Mouse (Mus musculus) MEL (cell line): ENCODE data around the gene Slc6a9. TPM values are rescaled to one million over a fixed set of nuclear protein-coding genes. Genes with fewer than 3 reads are reported as not detected.

ENCODE experiments used
- DNase-seq: peaks from one replicate; pipeline ENCODE4 v3.0.0; 2011; ENCODE audit warnings: low read depth, low spot score
- H3K27ac ChIP-seq: 2 replicates; pipeline ENCODE4 v1.5.1; 2012; ENCODE audit warnings: low read depth, mild to moderate bottlenecking, control low read depth, low read length, moderate library complexity; ENCODE audit not compliant: control insufficient read depth
- H3K27me3 ChIP-seq, 2 experiments: fragments of 150-350 bp in 1 of 2; sonication (generic) in 1 of 2; 2 replicates each; pipeline ENCODE4 v1.6.1; 2012; ENCODE audit warnings: low read length in 2 of 2, mild to moderate bottlenecking in 2 of 2, improper control_type of control experiment in 1 of 2, moderate library complexity in 1 of 2; ENCODE audit not compliant: insufficient read depth in 2 of 2, control insufficient read depth in 1 of 2
- H3K36me3 ChIP-seq, 2 experiments: 2 replicates each; pipeline ENCODE4 v1.6.1; 2012 to 2014; ENCODE audit warnings: low read length in 2 of 2, improper control_type of control experiment in 1 of 2, inconsistent platforms in 1 of 2, mild to moderate bottlenecking in 1 of 2; ENCODE audit not compliant: insufficient read depth in 2 of 2, control insufficient read depth in 1 of 2
- H3K4me1 ChIP-seq, 2 experiments: fragments of 150-350 bp in 1 of 2; sonication (generic) in 1 of 2; 2 replicates each; pipeline ENCODE4 v1.6.1; 2012; ENCODE audit warnings: low read length in 2 of 2, improper control_type of control experiment in 1 of 2, mild to moderate bottlenecking in 1 of 2; ENCODE audit not compliant: insufficient read depth in 2 of 2, control insufficient read depth in 1 of 2
- H3K4me3 ChIP-seq, 2 experiments: fragments of 150-350 bp in 1 of 2; sonication (generic) in 1 of 2; 2 replicates each; pipeline ENCODE4 v1.5.1; 2012; ENCODE audit warnings: low read depth in 2 of 2, low read length in 2 of 2, mild to moderate bottlenecking in 2 of 2, moderate library complexity in 2 of 2, control low read depth in 1 of 2, improper control_type of control experiment in 1 of 2; ENCODE audit not compliant: control insufficient read depth in 1 of 2, insufficient read depth in 1 of 2
- H3K79me2 ChIP-seq: 2 replicates; pipeline ENCODE4 v1.6.1; 2012; ENCODE audit warnings: mild to moderate bottlenecking, low read length, moderate library complexity; ENCODE audit not compliant: control insufficient read depth, poor library complexity, insufficient read depth
- H3K9ac ChIP-seq: 2 replicates; pipeline ENCODE4 v1.6.1; 2012; ENCODE audit warnings: low read depth, mild to moderate bottlenecking, control low read depth, low read length, moderate library complexity; ENCODE audit not compliant: control insufficient read depth, poor library complexity, severe bottlenecking
- H3K9me3 ChIP-seq: fragments of 150-350 bp; sonication (generic); replicated peaks from 2 replicates; pipeline ENCODE4 v1.6.1; 2012; ENCODE audit warnings: mild to moderate bottlenecking, low read length, improper control_type of control experiment, moderate library complexity; ENCODE audit not compliant: insufficient read depth
- CHD2 ChIP-seq: IDR thresholded peaks from 2 replicates; pipeline ENCODE4 v1.6.1; 2011; ENCODE audit warnings: low read length, improper control_type of control experiment
- CTCF ChIP-seq, 3 experiments: IDR thresholded peaks in 2 of 3; conservative IDR thresholded peaks in 1 of 3; 2 replicates each; pipeline ENCODE4 v1.5.1; 2011 to 2012; ENCODE audit warnings: low read length in 3 of 3, low read depth in 2 of 3, mild to moderate bottlenecking in 2 of 3, improper control_type of control experiment in 1 of 3, inconsistent platforms in 1 of 3, mixed read lengths in 1 of 3, moderate library complexity in 1 of 3; ENCODE audit not compliant: control insufficient read depth in 1 of 3, insufficient read depth in 1 of 3, poor library complexity in 1 of 3, severe bottlenecking in 1 of 3
- EP300 ChIP-seq, 2 experiments: IDR thresholded peaks; 2 replicates each; pipeline ENCODE4 v1.6.1; 2011; ENCODE audit warnings: improper control_type of control experiment in 2 of 2, low read length in 2 of 2, low read depth in 1 of 2, mild to moderate bottlenecking in 1 of 2
- MAX ChIP-seq: IDR thresholded peaks from 2 replicates; pipeline ENCODE4 v1.6.1; 2011; ENCODE audit warnings: low read length, improper control_type of control experiment
- MXI1 ChIP-seq: IDR thresholded peaks from 2 replicates; pipeline ENCODE4 v1.6.1; 2011; ENCODE audit warnings: mild to moderate bottlenecking, low read depth, low read length, improper control_type of control experiment
- POLR2A ChIP-seq, 2 experiments: IDR thresholded peaks; 2 replicates each; pipeline ENCODE4 v1.6.1; 2011 to 2012; ENCODE audit warnings: low read length in 2 of 2, mild to moderate bottlenecking in 2 of 2, control low read depth in 1 of 2, improper control_type of control experiment in 1 of 2, low read depth in 1 of 2, moderate library complexity in 1 of 2; ENCODE audit not compliant: control insufficient read depth in 1 of 2, insufficient read depth in 1 of 2, poor library complexity in 1 of 2
- POLR2AphosphoS2 ChIP-seq: IDR thresholded peaks from 2 replicates; pipeline ENCODE4 v1.6.1; 2011; ENCODE audit warnings: low read length, improper control_type of control experiment
- RAD21 ChIP-seq: IDR thresholded peaks from 2 replicates; pipeline ENCODE4 v1.6.1; 2011; ENCODE audit warnings: mild to moderate bottlenecking, low read depth, low read length, improper control_type of control experiment
- SIN3A ChIP-seq: IDR thresholded peaks from 2 replicates; pipeline ENCODE4 v1.6.1; 2012; ENCODE audit warnings: low read length, improper control_type of control experiment, inconsistent platforms
- SMC3 ChIP-seq: IDR thresholded peaks from 2 replicates; pipeline ENCODE4 v1.6.1; 2011; ENCODE audit warnings: low read depth, low read length, improper control_type of control experiment
- TAL1 ChIP-seq: IDR thresholded peaks from 2 replicates; pipeline ENCODE4 v1.6.1; 2012; ENCODE audit warnings: mild to moderate bottlenecking, inconsistent platforms, low read length, moderate library complexity, mixed read lengths
- TCF12 ChIP-seq: IDR thresholded peaks from 2 replicates; pipeline ENCODE4 v1.6.1; 2014; ENCODE audit warnings: low read depth, mild to moderate bottlenecking, inconsistent platforms, low read length, improper control_type of control experiment, moderate library complexity
- USF1 ChIP-seq: IDR thresholded peaks from 2 replicates; pipeline ENCODE4 v1.6.1; 2014; ENCODE audit warnings: low read depth, mild to moderate bottlenecking, inconsistent platforms, low read length, improper control_type of control experiment, moderate library complexity
- ZC3H11A ChIP-seq: IDR thresholded peaks from 2 replicates; pipeline ENCODE4 v1.6.1; 2012; ENCODE audit warnings: low read depth, mild to moderate bottlenecking, inconsistent platforms, low read length, improper control_type of control experiment
- ZNF384 ChIP-seq: IDR thresholded peaks from 2 replicates; pipeline ENCODE4 v1.6.1; 2012; ENCODE audit warnings: low read depth, mild to moderate bottlenecking, inconsistent platforms, low read length, improper control_type of control experiment
- polyA plus RNA-seq, 2 experiments: library from polyadenylated mRNA; stranded (reverse) in 1 of 2; unstranded in 1 of 2; fragments of >175 nt in 1 of 2; fragments of >200 nt in 1 of 2; gene quantifications; 2 replicates each; pipeline versions ENCODE4 v1.2.1 to v1.2.4; 2012; ENCODE audit warnings: low replicate concordance in 2 of 2, low read depth in 1 of 2; ENCODE audit not compliant: insufficient read length in 2 of 2, insufficient read depth in 1 of 2, missing spikeins in 1 of 2
- total RNA-seq: library from RNA; depleted of rRNA; stranded (reverse); fragments of 300-350 nt; gene quantifications from 2 replicates; pipeline ENCODE4 v1.2.3, GENCODE M21; 2012

The Slc6a9 gene
- total and polyA plus RNA-seq, 3 experiments: 3.2 to 21.2 TPM; not detected in 1

- no peaks in the 10 kb centered on the region for H3K4me1 ChIP-seq
- H3K27me3 ChIP-seq: no peaks in the 10 kb centered on the region
- no peaks in the 10 kb centered on the region; a peak in 1 of 4 replicates for H3K36me3 ChIP-seq
- H3K9ac ChIP-seq: no peak overlapping the region
- H3K9me3 ChIP-seq: no peaks in the 10 kb centered on the region
- TF ChIP-seq TAL1: no peak
- no peak for TF ChIP-seq CHD2
- no peak for TF ChIP-seq MAX
- H3K79me2 ChIP-seq: no peaks in the 10 kb centered on the region
- no peak for DNase-seq
- no peak overlapping the region for H3K27ac ChIP-seq
- no peak overlapping the region for H3K4me3 ChIP-seq
Observed at GRCm38 (mm10) chr4:117855146-117855545, 20.8 kb downstream of the Slc6a9 start.

GRCm38 (mm10) chr4:117858794-117859193 is 24.5 kb downstream of the Slc6a9 start:
- Histone ChIP-seq H3K9me3 (no peaks in the 10 kb centered on the region), H3K79me2 (no peaks in the 10 kb centered on the region), H3K9ac (no peak overlapping the region), H3K36me3 (no peaks in the 10 kb centered on the region; a peak in 1 of 4 replicates), H3K4me1 (no peaks in the 10 kb centered on the region), H3K4me3 (no peak overlapping the region), H3K27ac (no peak overlapping the region), H3K27me3 (no peaks in the 10 kb centered on the region)
- DNase-seq: peak; percentile 34
- TF ChIP-seq TAL1 (no peak), POLR2A (IDR thresholded peaks at IDR 0.05; ENCODE audit: control insufficient read depth in 1 of 2, insufficient read depth in 1 of 2, low read depth in 1 of 2, low read length in 2 of 2, poor library complexity in 1 of 2) (no peak), CTCF (IDR thresholded peaks at IDR 0.05 in 2 of 3, conservative IDR thresholded peaks at IDR 0.05 in 1 of 3; ENCODE audit: control insufficient read depth in 1 of 3, insufficient read depth in 1 of 3, low read depth in 2 of 3, low read length in 3 of 3, poor library complexity in 1 of 3, severe bottlenecking in 1 of 3) (peak; percentile 56 to 70 (median 70)), RAD21 (peak; percentile 64), TCF12 (no peak), ZNF384 (no peak), MXI1 (no peak), CHD2 (no peak), POLR2AphosphoS2 (no peak), SMC3 (peak; percentile 81), ZC3H11A (peak; percentile 55; the same call in 1 of the 2 replicates)

GRCm38 (mm10) chr4:117860570-117860969 is 26.3 kb downstream of the Slc6a9 start:
- H3K36me3 ChIP-seq: no peaks in the 10 kb centered on the region; a peak in 1 of 4 replicates
- no peak overlapping the region for H3K27ac ChIP-seq

More at GRCm38 (mm10) chr4:117860570-117860969, 26.3 kb downstream of the Slc6a9 start:
- no peaks in the 10 kb centered on the region for H3K4me1 ChIP-seq
- H3K4me3 ChIP-seq: no peak overlapping the region
- TF ChIP-seq USF1 (no peak), SIN3A (no peak), EP300 (IDR thresholded peaks at IDR 0.05; ENCODE audit: low read depth in 1 of 2, low read length in 2 of 2) (no peak), RAD21 (no peak)
- H3K27me3 ChIP-seq: no peaks in the 10 kb centered on the region
- DNase-seq: no peak
- H3K9me3 ChIP-seq: no peaks in the 10 kb centered on the region
- H3K79me2 ChIP-seq: no peaks in the 10 kb centered on the region
- H3K9ac ChIP-seq: no peak overlapping the region
